Comparison of ENCODE assay signal across 31 mouse cellular contexts in genomic region chr6:96071080-96071479, GRCm38 (mm10). TPM values are rescaled to one million over a fixed set of nuclear protein-coding genes. Genes with fewer than 3 reads are reported as not detected.
DNase-seq lines count a peak whose midpoint lies in the region; ATAC-seq and TF ChIP-seq lines count a peak whose summit lies in the region.
"Had no signal": no experiment of that assay in that cellular context is flagged by ENCODE, and none has a peak within 500 bp of the region (broad histone marks: within the 10 kb centered on the region; RNA-seq: fewer than 3 reads in every experiment).

No protein-coding gene starts in this region.

- no peak overlapping the region for H3K4me2 ChIP-seq in midbrain, embryonic 13.5 days (replicated peaks)
- H3K4me2 ChIP-seq: embryonic facial prominence, embryonic 12.5 days; embryonic facial prominence, embryonic 15.5 days; forebrain, embryonic 13.5 days; heart, embryonic 12.5 days; heart, embryonic 15.5 days; hindbrain, embryonic 13.5 days; intestine, embryonic 15.5 days had no signal

- H3K9ac ChIP-seq in midbrain, embryonic 13.5 days (replicated peaks): no peak overlapping the region
- H3K9ac ChIP-seq: embryonic facial prominence, embryonic 12.5 days; embryonic facial prominence, embryonic 15.5 days; forebrain, embryonic 13.5 days; heart, embryonic 12.5 days; heart, embryonic 15.5 days; hindbrain, embryonic 13.5 days; intestine, embryonic 15.5 days had no signal

- ATAC-seq in megakaryocyte-erythroid progenitor cell, adult 5-6 weeks (replicated peaks; ENCODE audit: low FRiP score, low TSS enrichment, poor library complexity, severe bottlenecking): no peak
- ATAC-seq in midbrain, embryonic 13.5 days: no peak
- ATAC-seq: forebrain, embryonic 13.5 days; forebrain, embryonic 16.5 days; hindbrain, embryonic 16.5 days; intestine, embryonic 15.5 days; Patski had no signal

- no peak overlapping the region for H3K4me3 ChIP-seq in C2C12 (ENCODE audit: insufficient read depth, poor library complexity, severe bottlenecking)
- no peak overlapping the region for H3K4me3 ChIP-seq in embryonic fibroblast, embryonic 13.5 days (ENCODE audit: insufficient read depth, low read length)
- no peak overlapping the region for H3K4me3 ChIP-seq in midbrain, embryonic 13.5 days (replicated peaks)
- H3K4me3 ChIP-seq: embryonic facial prominence, embryonic 12.5 days; embryonic facial prominence, embryonic 15.5 days; erythroblast, embryonic 14.5 days; forebrain, embryonic 13.5 days; heart, embryonic 12.5 days; heart, embryonic 15.5 days; hindbrain, embryonic 10.5 days; hindbrain, embryonic 13.5 days; intestine, embryonic 15.5 days had no signal

- H3K27ac ChIP-seq in embryonic fibroblast, embryonic 13.5 days (ENCODE audit: insufficient read depth, low read length): peak overlapping the region; percentile 100
- no peak overlapping the region for H3K27ac ChIP-seq in midbrain, embryonic 13.5 days
- H3K27ac ChIP-seq: embryonic facial prominence, embryonic 12.5 days; embryonic facial prominence, embryonic 15.5 days; forebrain, embryonic 13.5 days; heart, embryonic 15.5 days; hindbrain, embryonic 10.5 days; hindbrain, embryonic 13.5 days; intestine, embryonic 15.5 days had no signal

- H3K4me1 ChIP-seq in embryonic fibroblast, embryonic 13.5 days (ENCODE audit: control insufficient read depth, insufficient read depth, low read length): peaks cover 4% of the 10 kb centered on the region
- no peaks in the 10 kb centered on the region for H3K4me1 ChIP-seq in midbrain, embryonic 13.5 days (replicated peaks)
- H3K4me1 ChIP-seq: embryonic facial prominence, embryonic 12.5 days; embryonic facial prominence, embryonic 15.5 days; forebrain, embryonic 13.5 days; heart, embryonic 12.5 days; heart, embryonic 15.5 days; hindbrain, embryonic 10.5 days; hindbrain, embryonic 13.5 days; intestine, embryonic 15.5 days had no signal

- WGBS in midbrain, embryonic 13.5 days: 93% methylated on average over 4 of the region's 4 CpGs

- peak; percentile 11 for DNase-seq in Muller cell, postnatal 12 days (ENCODE audit: inconsistent ontology term)
- no peak for DNase-seq in kidney, adult 8-10 months
- DNase-seq: adrenal gland, postnatal 10 days; adrenal gland, postnatal 36 days; cerebellum, adult 11 months; cerebellum, adult 2 months; cerebellum, adult 9-11 months; cerebellum, postnatal 36 days; gastrocnemius, postnatal 25 days; heart, adult 18-20 months; heart, postnatal 10 days; heart, postnatal 36 days; kidney, adult 11 months had no signal

- no peaks in the 10 kb centered on the region for H3K9me3 ChIP-seq in midbrain, embryonic 13.5 days
- H3K9me3 ChIP-seq: embryonic facial prominence, embryonic 12.5 days; embryonic facial prominence, embryonic 15.5 days; forebrain, embryonic 13.5 days; heart, embryonic 12.5 days; heart, embryonic 15.5 days; hindbrain, embryonic 10.5 days; hindbrain, embryonic 13.5 days; intestine, embryonic 15.5 days had no signal

- TF ChIP-seq POLR2A in embryonic fibroblast, embryonic 13.5 days (IDR thresholded peaks at IDR 0.05; ENCODE audit: low read depth, low read length): no peak

- H3K79me2 ChIP-seq in C2C12 (ENCODE audit: control insufficient read depth, insufficient read depth): no peaks in the 10 kb centered on the region

- H3K27me3 ChIP-seq in C2C12 (ENCODE audit: control insufficient read depth, insufficient read depth, insufficient read length): no peaks in the 10 kb centered on the region
- H3K27me3 ChIP-seq in midbrain, embryonic 13.5 days: no peaks in the 10 kb centered on the region
- H3K27me3 ChIP-seq: embryonic facial prominence, embryonic 12.5 days; embryonic facial prominence, embryonic 15.5 days; forebrain, embryonic 13.5 days; heart, embryonic 12.5 days; heart, embryonic 15.5 days; hindbrain, embryonic 13.5 days; intestine, embryonic 15.5 days; Patski had no signal

- no peak for TF ChIP-seq CTCF in C2C12 (IDR thresholded peaks at IDR 0.05; ENCODE audit: control insufficient read depth, insufficient read depth, insufficient read length)
- TF ChIP-seq CTCF in embryonic fibroblast, embryonic 13.5 days (IDR thresholded peaks at IDR 0.05; ENCODE audit: borderline replicate concordance, insufficient read depth, low read length): no peak

- no peaks in the 10 kb centered on the region for H3K79me3 ChIP-seq in C2C12 (ENCODE audit: low read depth)

- no peaks in the 10 kb centered on the region for H3K36me3 ChIP-seq in C2C12 (ENCODE audit: control insufficient read depth, insufficient read depth)
- no peaks in the 10 kb centered on the region for H3K36me3 ChIP-seq in midbrain, embryonic 13.5 days
- H3K36me3 ChIP-seq: embryonic facial prominence, embryonic 12.5 days; embryonic facial prominence, embryonic 15.5 days; heart, embryonic 12.5 days; heart, embryonic 15.5 days; hindbrain, embryonic 10.5 days; hindbrain, embryonic 13.5 days; intestine, embryonic 15.5 days had no signal

- H3ac ChIP-seq in C2C12 (ENCODE audit: control insufficient read depth, insufficient read length, low read depth): no peak overlapping the region

TF ChIP-seq in C2C12, 6 proteins besides CTCF, POLR2A, EP300 and RAD21:
- TF ChIP-seq USF1 (IDR thresholded peaks at IDR 0.05; ENCODE audit: low read depth) (no peak), MYOG (IDR thresholded peaks at IDR 0.05; ENCODE audit: control insufficient read depth, extremely low read depth, insufficient read length) (no peak), CEBPB (IDR thresholded peaks at IDR 0.05; ENCODE audit: low read depth) (no peak), MAX (IDR thresholded peaks at IDR 0.05) (peak; percentile 51), MYOD1 (IDR thresholded peaks at IDR 0.05; ENCODE audit: control insufficient read depth, insufficient read length, low read depth) (peak; percentile 8), FOSL1 (IDR thresholded peaks at IDR 0.05; ENCODE audit: insufficient read depth, low read length, poor library complexity, severe bottlenecking) (peak; percentile 48)

RNA-seq across cellular contexts. Expression of gene Fam19a1, which starts 41.9 kb away (rescaled TPM):
- polyA plus RNA-seq in C2C12 (2012; fragmentation: generic; extraction: Trizol): 0.05 TPM
- polyA plus RNA-seq in embryonic fibroblast, embryonic 13.5 days (2011; ENCODE audit: insufficient read length, low read depth, missing spikeins): 0.32 and 1.1 TPM in 2 replicates
- total RNA-seq in megakaryocyte-erythroid progenitor cell, adult 5-6 weeks (2014; fragmentation: Nextera tagmentation): not detected in 2 replicates
- total RNA-seq in megakaryocyte-erythroid progenitor cell, adult 5-6 weeks (2017): not detected in 2 replicates
- polyA plus RNA-seq in midbrain, embryonic 13.5 days (2015; fragmentation: Nextera tagmentation; extraction: Ambion mirVana): 11.7 and 13.4 TPM in 2 replicates
- total RNA-seq: gastrocnemius, adult 8-10 months; gastrocnemius, postnatal 25 days; heart, adult 18-20 months; heart, postnatal 10 days; MEL had no signal
- polyA plus RNA-seq: erythroblast, embryonic 14.5 days; Patski had no signal
